Mouse (Mus musculus): Measurements from ENCODE around the gene Nbl1.

Gene Nbl1

GRCm38 (mm10) chr4:139058029-139058428 is 34.8 kb downstream of the Nbl1 start:
- no peak for DNase-seq

- no peak for DNase-seq
Observed at GRCm38 (mm10) chr4:139057291-139057690, 35.5 kb downstream of the Nbl1 start.

DNA sequence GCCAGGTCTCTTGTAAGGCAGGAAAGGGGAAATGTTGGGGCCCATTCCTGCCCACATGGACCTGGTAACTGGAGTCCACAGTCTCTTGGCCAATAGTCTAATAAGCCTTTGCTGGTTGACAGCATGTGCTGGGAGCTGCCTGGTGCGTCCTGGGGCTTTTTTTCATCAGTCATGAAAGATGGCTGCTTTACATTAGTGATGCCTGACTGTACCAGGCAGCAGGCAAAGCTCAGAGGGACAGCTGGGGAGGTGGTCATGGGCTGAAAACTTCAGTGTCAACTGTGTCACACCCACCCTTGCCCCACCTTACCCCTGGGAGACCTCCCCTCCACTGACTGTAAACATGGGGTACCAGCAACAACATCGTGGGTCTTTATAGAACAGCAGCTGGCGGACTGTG is 37.0 kb downstream of the Nbl1 start:
- no peak for DNase-seq

DNA sequence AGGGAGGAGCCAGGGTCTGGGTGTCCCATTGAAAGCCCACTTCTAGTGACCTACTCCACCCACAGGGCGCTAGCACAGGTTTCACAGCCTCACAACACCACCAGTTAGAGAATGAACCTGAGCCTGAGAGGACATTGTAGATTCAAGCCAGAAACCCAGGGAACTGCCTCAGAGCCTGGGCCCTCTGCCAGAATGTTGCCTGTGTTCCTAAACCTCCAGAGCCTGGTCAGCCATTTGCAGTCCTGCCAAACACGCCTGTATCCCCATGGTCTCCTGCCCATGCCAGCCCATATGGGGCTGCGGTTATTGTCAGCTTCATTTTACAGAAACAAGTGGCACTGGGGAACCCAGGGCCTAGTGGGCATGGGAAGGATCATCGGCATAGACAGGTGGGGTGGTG is 37.5 kb downstream of the Nbl1 start:
- no peak for DNase-seq

GRCm38 (mm10) chr4:139054300-139054923 is 38.4 kb downstream of the Nbl1 start:
- DNase-seq, result no peak

DNA sequence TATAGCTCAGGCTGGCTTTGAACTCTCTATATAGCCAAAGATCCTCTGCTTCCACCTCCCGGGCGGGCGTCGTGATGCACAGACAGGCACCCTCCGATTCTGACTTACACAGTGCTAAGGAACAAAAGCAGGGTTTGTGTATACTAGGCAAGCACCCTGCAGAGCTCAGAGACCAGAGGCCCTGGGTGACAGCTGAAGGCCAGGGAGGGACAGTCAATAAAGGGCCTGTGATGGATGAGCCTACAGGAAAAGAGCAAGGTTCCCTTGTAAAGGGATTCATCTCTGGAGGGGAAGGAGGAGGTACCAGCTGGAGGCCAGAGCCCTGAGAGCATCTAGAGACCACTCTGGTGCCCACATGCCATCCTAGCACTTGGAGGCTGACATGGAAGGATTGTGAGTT is 39.4 kb downstream of the Nbl1 start:
- DNase-seq, result no peak

GRCm38 (mm10) chr4:139052796-139053195 is 40.0 kb downstream of the Nbl1 start:
- no peak for DNase-seq

GRCm38 (mm10) chr4:139048518-139048917 is 44.3 kb downstream of the Nbl1 start:
- DNase-seq, result no peak

DNA sequence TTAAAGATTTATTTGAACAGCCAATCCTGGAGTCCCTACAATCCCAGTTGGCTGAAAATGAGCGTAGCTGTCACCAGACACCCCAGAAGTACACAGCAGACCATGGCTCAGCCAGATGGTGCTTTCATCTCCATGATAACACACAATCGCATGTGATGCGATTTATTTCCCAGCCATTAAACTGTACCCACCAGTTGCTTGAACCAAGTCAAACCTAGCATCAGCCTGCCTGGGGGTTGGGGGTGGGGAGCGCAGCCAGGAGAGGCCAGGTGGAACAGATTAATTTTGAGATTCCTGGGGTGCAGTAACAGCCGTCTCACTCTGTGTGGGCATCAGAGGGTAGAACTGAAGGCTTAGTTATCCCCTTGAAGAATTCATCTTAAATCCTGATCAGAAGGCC is 46.4 kb downstream of the Nbl1 start:
- no peak for DNase-seq

GRCm38 (mm10) chr4:139044566-139044965 is 48.2 kb downstream of the Nbl1 start:
- DNase-seq, result no peak

DNA sequence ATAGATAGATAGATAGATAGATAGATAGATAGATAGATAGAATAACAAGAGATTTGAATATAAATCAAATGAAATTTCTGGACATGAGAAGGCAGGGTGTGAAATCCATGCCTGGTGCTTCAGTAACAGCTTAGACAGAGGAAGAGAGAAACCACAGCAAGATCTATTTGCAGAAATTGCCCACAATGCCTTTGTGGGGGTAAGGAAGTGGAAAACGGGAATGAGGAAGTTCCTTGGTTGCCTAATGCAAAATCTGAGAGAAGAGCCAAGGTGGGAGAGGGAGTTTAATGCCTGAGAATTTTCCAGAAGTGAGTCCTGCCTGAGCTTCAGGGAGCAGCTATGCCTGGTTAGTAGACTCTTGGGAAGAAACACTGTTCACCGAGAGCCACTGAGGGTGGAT is 49.2 kb downstream of the Nbl1 start:
- DNase-seq, result no peak

GRCm38 (mm10) chr4:139042611-139043010 is 50.2 kb downstream of the Nbl1 start:
- no peak for DNase-seq

DNA sequence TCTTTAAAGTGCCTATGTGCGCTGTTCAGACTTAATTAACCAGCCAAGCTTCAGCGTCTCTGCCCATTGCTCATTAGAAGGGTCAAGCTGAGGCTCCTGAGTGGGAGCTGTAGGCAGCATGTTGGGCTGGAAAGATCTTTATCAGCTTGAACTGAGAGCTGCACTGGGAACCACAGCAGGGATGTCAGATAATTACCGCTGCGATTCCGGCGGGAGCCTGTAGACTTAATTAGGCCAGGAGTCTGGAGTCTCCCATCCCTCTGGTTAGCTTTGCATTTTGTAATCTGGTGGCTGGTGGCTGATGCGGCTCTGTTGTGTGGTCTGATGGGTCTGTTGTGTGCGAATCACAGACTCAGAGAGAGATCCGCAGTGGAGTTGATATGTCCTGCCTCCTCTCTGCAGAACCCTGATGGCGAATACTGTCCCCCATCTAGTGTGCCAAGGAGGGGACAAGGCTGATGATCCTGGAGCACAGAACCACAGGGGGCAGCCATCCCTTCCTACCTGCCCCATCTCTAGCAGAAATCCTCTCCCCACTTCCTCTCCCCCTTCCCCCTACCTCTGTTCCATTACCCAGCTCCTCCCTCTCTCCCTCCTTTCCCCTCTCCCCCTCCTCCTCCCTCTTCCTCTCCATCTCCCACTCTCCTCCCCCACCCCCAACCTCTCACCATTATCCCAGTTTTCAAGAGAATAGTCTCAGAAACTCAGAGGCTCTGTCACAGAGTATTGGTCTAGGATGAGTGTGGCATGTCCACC is 52.5 kb downstream of the Nbl1 start:
- no peak for DNase-seq

DNA sequence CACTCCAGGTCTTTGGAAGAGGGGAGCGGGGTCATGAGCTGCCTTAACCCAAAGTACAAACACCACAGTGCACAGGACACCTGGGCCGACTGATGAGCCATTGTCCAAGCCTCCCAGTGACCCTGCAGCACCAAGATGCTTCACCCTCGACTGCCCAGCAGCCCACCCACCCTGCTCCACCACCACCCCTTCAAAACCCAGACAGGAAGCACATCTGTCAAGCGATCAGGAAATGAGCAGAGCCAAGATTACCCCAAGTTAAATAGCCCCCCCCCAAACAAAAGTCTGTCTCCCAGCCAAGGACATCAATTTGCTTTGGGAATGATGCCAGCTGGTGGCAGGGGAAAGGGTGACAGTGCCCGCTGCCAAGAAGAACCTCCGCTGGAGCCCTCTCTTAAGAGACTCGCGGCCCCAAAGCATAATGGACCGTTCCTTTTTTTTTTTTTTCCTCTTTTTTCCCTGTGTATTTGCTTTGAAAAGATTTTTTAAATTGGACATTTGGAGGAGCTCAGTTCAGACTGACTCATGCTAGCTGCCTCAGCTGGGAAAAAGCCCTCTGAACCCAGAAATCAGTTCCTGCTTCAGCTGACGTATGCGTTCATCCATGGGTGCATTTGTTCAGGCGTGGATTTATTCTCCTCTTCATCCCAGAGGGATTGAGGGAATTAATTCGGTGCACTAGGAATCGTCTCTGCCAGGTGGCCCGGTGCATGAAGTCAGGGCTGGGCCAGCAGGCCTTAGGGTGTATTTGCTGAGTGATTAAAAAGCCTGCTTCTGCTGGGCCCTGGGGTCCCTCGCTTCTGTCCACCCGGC is 54.8 kb downstream of the Nbl1 start:
- DNase-seq, result no peak

GRCm38 (mm10) chr4:139035799-139036198 is 57.0 kb downstream of the Nbl1 start:
- no peak for DNase-seq

DNA sequence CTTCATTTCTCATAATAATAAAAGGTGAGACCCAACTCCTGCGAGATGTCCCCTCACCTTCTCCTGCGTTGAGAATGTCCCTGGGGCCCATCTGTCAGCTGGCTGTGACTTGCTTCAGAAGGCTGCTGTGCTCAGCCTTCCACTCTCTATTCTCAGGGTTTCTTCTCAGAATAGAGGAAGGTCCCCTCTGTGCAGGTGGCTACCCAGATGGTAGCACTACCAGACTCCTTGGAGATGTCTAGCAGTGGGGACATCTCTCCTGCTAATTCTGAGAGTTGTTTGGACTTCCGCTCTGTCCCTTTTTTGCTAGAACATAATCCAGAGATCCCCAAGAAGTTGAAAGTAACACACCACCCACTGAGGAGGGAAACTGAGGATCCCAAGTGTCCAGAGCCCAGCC is 57.9 kb downstream of the Nbl1 start:
- no peak for DNase-seq

- DNase-seq, result no peak
Observed at GRCm38 (mm10) chr4:139034540-139034939, 58.3 kb downstream of the Nbl1 start.

GRCm38 (mm10) chr4:139034010-139034367 is 58.8 kb downstream of the Nbl1 start:
- DNase-seq, result no peak

DNA sequence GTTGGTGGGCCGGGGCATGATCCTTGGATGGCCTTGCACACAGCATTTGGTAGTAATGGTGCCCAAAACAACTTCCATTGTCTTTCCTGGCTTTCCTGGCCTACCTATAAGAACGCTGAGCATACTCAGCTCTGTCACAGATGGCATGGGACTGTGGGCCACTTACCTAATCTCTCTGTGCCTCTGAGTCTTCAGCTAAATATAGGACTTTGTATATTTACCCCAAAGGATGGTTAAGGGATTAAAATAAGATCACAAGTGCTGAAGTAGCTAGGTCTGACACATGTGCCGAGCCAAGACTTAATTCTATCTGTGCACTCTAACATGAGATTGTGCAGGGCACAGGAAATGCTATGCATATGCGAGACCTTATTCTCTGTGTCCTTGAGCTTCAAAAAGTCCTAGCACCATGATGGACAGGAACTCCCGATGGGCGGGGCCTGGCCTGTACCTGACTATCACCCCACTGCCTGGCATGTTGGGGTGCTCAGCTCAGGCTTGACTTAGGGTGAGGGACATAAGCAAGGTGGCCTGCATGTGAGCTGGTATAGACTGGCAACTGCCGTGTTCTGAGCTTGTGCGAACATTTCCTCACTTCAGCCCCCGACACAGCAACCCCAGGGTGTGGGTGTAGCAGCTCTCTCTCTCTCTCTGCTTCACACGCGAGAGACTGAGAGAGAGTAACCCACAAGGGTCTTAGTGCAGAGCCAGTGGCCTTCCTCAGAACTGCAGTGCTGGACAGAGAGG is 59.4 kb downstream of the Nbl1 start:
- no peak for DNase-seq

DNA sequence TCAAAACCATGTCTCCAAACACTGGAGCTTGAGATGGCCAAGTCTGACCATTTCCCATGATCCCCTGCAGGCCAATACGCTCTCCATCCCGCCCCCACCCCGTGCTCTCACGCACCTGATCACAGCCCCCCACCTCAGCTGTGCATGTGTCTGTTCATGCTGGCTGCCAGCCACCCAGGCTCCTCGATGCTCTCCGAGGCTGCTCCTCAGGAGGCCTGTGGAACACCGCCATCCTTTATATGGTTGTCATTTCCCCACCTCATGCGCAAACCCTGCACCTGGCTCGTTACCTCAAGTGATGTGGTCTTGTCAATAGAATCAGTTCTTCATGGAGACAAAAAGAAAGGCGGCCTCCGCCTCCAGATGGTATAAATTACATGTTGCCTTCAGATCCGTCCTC is 60.3 kb downstream of the Nbl1 start:
- DNase-seq, result no peak
